Mouse (Mus musculus) lung, adult 2 months (tissue): ENCODE data around the gene Zfp977. TPM values are rescaled to one million over a fixed set of nuclear protein-coding genes. Genes with fewer than 3 reads are reported as not detected.
"Not testable (repeated sequence)": the region's sequence is repeated elsewhere in the genome, so short reads cannot be mapped to it uniquely, and the experiment has no call there.

Source experiments
- DNase-seq: peaks from one replicate; pipeline ENCODE4 v3.0.0; 2022
- H3K4me1 ChIP-seq: fragments of 200-500 bp; 2 replicates; pipeline ENCODE4 v1.6.1; 2011; ENCODE audit warnings: low read length; ENCODE audit not compliant: control insufficient read depth, insufficient read depth
- H3K4me3 ChIP-seq: fragments of 200-500 bp; replicated peaks from 2 replicates; pipeline ENCODE3; 2011; ENCODE audit warnings: low read depth, mild to moderate bottlenecking, control low read depth, low read length; ENCODE audit errors: extremely low read depth
- CTCF ChIP-seq: fragments of 200-500 bp; IDR thresholded peaks from 2 replicates; pipeline ENCODE4 v1.5.1; 2011; ENCODE audit warnings: mild to moderate bottlenecking, low read length, control low read depth; ENCODE audit not compliant: insufficient read depth
- POLR2A ChIP-seq: fragments of 200-500 bp; IDR thresholded peaks from 2 replicates; pipeline ENCODE4 v1.6.1; 2011; ENCODE audit warnings: low read depth, mild to moderate bottlenecking, control low read depth, low read length, borderline replicate concordance; ENCODE audit errors: extremely low read depth
- WGBS: fragments of 180-500 bp; shearing (Covaris S2); methylation state at CpG from one replicate; pipeline ENCODE4 v1.1.7; 2018; 5-methylcytosine and 5-hydroxymethylcytosine counted together
- polyA plus RNA-seq: library from polyadenylated mRNA; depleted of rRNA; stranded (reverse); fragments of >200 nt; gene quantifications from 2 replicates; pipeline ENCODE4 v1.2.3, GENCODE M21; 2012; rRNA removed

Zfp977 gene
- polyA plus RNA-seq, result 0.13 TPM in 1 of 2 replicates, not detected in the other

- H3K4me3 ChIP-seq, DNase-seq, H3K4me1 ChIP-seq: not testable (repeated sequence)
- WGBS, result 91% methylated on average over 11 of the region's 11 CpGs
These were observed at the start of gene Zfp977 for GRCm38 (mm10) chr7:42592413-42592812. Gene Zfp977, minus strand, starts transcription at chr7:42592547.

GRCm38 (mm10) chr7:42631031-42631430 is 38.7 kb upstream of the Zfp977 start:
- not testable (repeated sequence) for H3K4me3 ChIP-seq, DNase-seq, H3K4me1 ChIP-seq

GRCm38 (mm10) chr7:42595666-42596065 is 3.3 kb upstream of the Zfp977 start:
- H3K4me1 ChIP-seq, DNase-seq, H3K4me3 ChIP-seq: not testable (repeated sequence)

GRCm38 (mm10) chr7:42591311-42591710 is 1.0 kb downstream of the Zfp977 start:
- not testable (repeated sequence) for H3K4me1 ChIP-seq, H3K4me3 ChIP-seq, DNase-seq

GRCm38 (mm10) chr7:42578488-42578887 is 13.9 kb downstream of the Zfp977 start, which contains the start of gene Gm21028:
Gene Gm21028, minus strand, starts transcription at chr7:42578588.
- 94% methylated on average over 5 of the region's 5 CpGs for WGBS
- Histone ChIP-seq H3K4me1 (no peaks in the 10 kb centered on the region), H3K4me3 (no peak within 1 kb of the TSS)
- no peak for DNase-seq
- TF ChIP-seq CTCF (no peak), POLR2A (no peak)

- WGBS, result 68% methylated on average over 3 of the region's 3 CpGs
- H3K4me1 ChIP-seq, result no peaks in the 10 kb centered on the region
- no peak for TF ChIP-seq POLR2A
- TF ChIP-seq CTCF, result no peak
These were observed 40.6 kb downstream of the Zfp977 start for GRCm38 (mm10) chr7:42551766-42552165.

More at GRCm38 (mm10) chr7:42551766-42552165, 40.6 kb downstream of the Zfp977 start:
- no peak for DNase-seq
- H3K4me3 ChIP-seq, result no peak overlapping the region

Other genes with a start within 250 kb of the Zfp977 start
- not detected in 2 replicates for gene 4933421I07Rik, start 144.4 kb downstream of the Zfp977 start, polyA plus RNA-seq
- gene Zfp141, start 86.8 kb downstream of the Zfp977 start, polyA plus RNA-seq, result 4.2 and 4.9 TPM in 2 replicates
- gene Gm21028, start 14.0 kb downstream of the Zfp977 start, polyA plus RNA-seq, result not detected in 2 replicates
- gene Zfp976, start 50.0 kb upstream of the Zfp977 start, polyA plus RNA-seq, result 0.33 and 0.53 TPM in 2 replicates
- 0.33 and 0.46 TPM in 2 replicates for gene Zfp975, start 100.2 kb upstream of the Zfp977 start, polyA plus RNA-seq
- gene Gm17067, start 134.5 kb upstream of the Zfp977 start, polyA plus RNA-seq, result not detected in 2 replicates
- not detected in 2 replicates for gene Vmn2r62, start 201.0 kb upstream of the Zfp977 start, polyA plus RNA-seq